Mouse (Mus musculus) brown adipose tissue, adult 24 weeks (tissue): ENCODE measurements around the gene Osbpl6. TPM values are rescaled to one million over a fixed set of nuclear protein-coding genes. Genes with fewer than 3 reads are reported as not detected.

Experiments
- polyA plus RNA-seq: library from polyadenylated mRNA; stranded (reverse); fragments of >200 nt; gene quantifications from 2 replicates; pipeline ENCODE4 v1.2.4, GENCODE M21; 2012; ENCODE audit not compliant: missing spikeins, insufficient read depth, insufficient read length

The Osbpl6 gene
- polyA plus RNA-seq, 1 experiment = 5.2 TPM

Other genes with a start within 250 kb of the Osbpl6 start
- 0.79 and 0.91 TPM in 2 replicates for gene Pde11a, start 67.7 kb upstream of the Osbpl6 start, polyA plus RNA-seq
- not detected in 2 replicates for gene Cyct, start 46.1 kb upstream of the Osbpl6 start, polyA plus RNA-seq
- 12.6 and 13.9 TPM in 2 replicates for gene Rbm45, start 36.5 kb upstream of the Osbpl6 start, polyA plus RNA-seq
- gene Prkra, start 241.5 kb downstream of the Osbpl6 start, polyA plus RNA-seq = 22.6 and 23.4 TPM in 2 replicates
- not detected in 2 replicates for gene Pjvk, start 242.0 kb downstream of the Osbpl6 start, polyA plus RNA-seq